Mouse (Mus musculus): ENCODE results near the gene Slc22a15. TPM values are rescaled to one million over a fixed set of nuclear protein-coding genes. Genes with fewer than 3 reads are reported as not detected.

Gene Slc22a15
- total RNA-seq, 2 experiments from 2014 or later = 5.6 to 6.2 TPM

DNA sequence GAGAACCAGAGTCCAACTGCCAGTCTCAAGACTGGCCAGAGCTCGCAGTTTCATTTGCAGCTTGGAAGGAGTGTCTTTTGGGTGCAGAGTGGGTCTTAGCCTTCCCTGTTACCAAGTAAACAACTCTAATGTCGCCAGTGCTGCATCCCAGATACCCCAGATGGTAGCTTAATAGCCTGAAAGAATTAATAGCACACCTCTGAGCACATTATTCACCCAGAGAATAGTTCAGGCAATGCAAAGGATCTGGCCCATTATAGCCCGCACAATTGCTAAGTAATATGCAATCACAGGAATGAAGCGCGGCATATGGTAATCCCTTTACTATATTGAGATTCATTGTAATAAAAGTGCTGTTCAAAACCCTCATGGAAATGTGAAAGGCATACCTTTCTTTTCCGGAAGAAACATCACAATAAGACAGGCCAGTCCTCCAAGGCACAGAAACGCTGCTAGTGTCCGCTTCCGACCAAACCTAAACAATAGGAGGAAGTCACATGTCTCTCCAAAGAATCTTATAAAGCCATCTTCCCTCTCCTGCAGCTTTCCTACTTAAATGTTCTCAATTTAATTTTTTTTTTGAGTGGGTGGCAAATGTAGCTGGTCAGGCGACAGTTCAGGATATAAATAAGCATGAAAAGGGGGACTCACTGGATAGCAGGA, 48.9 kb downstream of the Slc22a15 start:
- DNase-seq = no peak

DNA sequence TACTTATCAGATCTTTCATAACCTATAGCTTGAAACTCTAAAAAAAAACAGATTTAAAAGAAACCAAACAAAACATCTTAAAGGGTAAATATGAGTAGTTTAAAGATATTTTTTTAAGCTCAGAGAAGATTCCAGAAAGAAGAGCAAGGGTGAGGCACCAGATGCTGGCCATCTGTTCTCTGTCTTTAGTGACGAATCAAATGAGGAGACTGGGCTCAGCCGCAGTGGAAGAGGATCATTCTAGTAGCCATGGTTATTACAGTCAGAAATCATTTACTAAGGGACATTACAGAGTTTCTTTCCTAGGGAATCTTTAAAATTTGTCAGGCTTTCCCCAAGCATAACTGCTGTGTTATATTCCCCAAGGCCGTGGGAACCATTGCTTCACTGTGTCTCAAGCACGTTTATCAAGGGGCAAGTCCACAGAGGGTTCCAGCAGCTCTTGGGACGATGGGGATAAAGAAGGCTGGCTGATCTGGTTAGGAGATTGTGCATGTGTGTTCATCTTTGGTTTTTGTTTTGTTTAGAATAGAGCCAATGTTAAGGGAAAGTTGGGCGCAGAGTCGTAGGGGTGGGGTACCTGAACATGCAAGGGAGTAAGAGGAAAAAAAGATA, 51.1 kb downstream of the Slc22a15 start:
- peak; percentile 24 to 31 for DNase-seq
- intact Hi-C loops (cut with DNase I) = no loop called here

More for the DNA sequence above, 48.9 kb downstream of the Slc22a15 start:
- intact Hi-C loops (cut with DNase I) = no loop called here

DNA sequence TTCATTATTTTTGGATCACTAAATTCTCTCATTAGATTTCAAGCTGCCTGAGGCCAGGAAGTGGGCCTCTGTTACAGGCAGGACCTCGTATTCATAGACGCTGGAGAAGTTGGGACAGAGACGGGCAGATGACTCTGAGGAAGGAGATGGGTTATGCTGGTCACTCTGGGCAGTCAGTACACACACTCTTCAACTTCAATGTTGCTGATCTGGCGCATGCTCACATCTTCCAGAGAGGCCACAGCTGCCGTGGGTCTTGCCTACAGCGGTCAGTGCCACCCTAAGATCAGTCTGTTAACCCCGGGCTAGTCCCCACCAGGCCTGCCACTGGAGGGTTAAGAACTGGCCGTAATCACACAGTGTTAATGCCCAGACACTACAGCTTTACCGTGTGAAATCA, 52.3 kb downstream of the Slc22a15 start:
- intact Hi-C loops (cut with DNase I) = no loop called here
- DNase-seq = no peak

DNA sequence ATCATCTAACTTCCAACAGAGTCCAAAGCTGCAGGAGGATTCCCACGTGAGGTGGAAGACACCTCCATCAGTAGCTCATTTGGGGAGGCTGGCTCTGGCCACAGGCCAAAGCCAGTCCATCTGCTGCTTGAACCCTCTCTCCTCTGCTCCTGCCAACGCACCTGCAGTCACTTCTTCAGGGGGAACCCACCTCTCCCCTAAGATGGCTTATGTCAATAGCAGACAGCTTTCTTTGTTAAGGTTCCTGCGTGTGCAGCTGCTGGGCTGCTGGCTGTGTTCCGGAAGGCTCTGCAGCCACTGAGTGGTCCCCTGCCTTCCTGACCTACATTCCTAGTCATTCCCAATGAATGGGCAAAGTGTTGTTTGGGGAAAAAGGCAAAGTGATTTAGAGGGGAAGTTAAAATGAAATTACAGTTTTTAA, 57.2 kb downstream of the Slc22a15 start:
- no peak for DNase-seq
- intact Hi-C loops (cut with DNase I) = no loop called here

DNA sequence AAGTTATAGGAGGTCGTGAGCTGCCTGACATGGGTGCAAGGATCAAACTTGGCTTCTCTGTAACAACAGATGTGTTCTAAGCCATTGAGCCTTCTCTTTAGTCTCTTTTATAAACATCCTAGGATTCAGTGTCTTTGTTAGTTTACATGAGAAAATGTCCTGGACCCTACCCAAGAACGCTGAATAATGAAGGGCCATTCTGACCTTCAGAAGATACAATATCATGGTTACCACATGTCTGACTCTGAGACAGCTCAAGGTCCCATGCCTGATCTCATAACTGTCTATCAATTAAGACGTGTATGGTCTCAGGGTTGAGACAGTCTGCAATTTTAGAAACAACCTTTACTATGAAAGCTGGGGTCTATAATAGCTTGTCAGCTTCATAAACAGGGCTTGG, 62.4 kb downstream of the Slc22a15 start:
- DNase-seq = no peak
- intact Hi-C loops (cut with DNase I) = no loop called here

DNA sequence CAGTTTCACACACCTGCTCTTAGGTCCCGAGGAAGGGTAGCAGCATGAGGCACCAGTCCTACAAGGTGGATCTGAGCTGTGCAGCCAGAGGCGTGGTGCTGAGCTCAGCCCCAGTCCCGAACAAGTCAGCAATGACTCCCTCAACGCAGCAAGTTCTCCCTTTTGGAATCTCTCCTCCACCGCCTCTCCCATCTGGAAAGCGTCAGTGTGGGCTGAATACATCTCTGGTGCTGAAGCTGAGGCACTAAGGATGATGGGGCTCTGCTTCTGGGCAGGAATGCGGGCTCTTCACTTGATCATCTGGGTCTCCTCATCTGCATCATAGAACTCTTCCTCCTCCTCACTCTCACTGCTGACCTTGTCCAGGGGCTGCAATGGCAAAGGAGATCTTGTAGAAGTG, 64.1 kb downstream of the Slc22a15 start:
- no peak for DNase-seq
- intact Hi-C loops (cut with DNase I) = no loop called here

DNA sequence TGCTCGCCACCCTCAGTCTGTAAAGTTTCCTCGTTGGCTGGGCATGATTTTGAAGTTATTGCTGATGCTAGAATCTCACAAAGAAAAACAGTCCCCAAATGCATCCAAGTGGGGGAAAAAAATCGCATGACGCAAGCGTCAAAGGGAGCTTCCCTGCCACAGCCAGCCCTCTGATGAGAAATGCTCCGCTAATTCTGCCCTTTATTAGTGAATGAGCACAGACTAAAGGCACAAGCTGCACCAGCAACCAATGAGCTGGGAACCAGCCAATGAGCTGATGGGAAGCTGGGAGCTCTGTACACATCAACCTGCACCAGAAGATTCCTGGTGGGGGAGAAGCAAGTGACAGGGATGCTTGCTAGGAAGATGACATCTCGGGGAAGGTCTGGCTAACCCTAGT, 64.5 kb downstream of the Slc22a15 start:
- no peak for DNase-seq
- intact Hi-C loops (cut with DNase I) = no loop called here

DNA sequence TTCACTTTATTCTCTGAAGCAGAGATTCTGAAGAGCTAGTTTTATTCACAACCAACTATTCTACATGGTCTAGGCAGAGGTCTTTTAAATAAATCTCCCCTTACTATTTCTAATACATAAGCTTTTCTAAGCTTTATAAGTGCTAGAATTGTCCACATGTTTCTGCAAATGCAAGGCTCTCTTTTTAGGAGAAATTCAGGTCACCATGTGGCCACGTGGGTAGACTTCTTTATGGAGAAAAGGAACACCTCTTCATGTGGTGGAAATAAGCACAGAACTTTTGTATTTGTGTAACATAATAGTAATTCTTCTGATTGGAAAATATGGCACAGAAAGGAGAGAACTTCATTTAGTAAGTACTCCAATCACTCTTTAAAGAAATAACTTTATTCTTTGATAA, 70.2 kb downstream of the Slc22a15 start:
- DNase-seq = no peak
- intact Hi-C loops (cut with DNase I) = no loop called here

DNA sequence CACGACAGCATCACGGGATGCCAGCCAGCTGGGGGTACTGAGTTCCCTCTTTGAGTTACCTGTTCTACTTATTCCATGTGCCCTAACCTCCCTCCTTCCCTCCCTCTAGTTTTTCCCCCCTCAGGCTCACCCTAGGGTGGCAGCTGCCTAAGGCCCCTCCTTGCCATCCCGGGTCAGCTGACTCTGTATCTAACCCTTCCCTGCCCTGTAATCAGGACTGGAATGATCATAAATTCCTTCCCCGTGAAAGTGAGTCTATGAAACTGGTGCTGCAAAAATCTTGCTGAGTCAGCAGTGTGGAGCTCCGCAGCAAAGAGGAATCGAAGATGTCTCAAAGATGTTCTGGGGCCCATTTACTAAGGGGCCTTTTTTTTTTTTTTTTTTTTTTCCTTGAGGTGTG, 72.9 kb downstream of the Slc22a15 start:
- intact Hi-C loops (cut with DNase I) = no loop called here
- no peak for DNase-seq

DNA sequence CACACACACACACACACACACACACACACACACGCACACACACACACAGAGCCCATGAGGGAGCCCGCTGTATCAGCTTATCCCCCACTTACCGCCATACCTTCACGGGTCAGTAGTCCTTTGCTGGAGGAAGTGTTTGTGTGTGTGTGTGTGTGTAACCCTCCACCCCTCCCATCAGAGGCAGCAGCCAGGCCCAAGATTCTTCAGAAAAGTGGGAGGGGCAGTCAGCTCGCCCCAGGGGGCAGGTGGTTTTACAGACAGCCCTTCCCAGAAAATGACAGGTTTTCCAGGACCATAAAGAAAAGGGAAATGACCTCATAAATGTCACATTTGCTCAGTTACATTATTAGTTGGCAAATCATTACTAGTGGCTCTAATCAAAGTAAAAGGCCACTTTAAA, 75.4 kb downstream of the Slc22a15 start, which contains the start of gene Mab21l3:
Mab21l3 (minus strand) TSS at position 144 of the 400 bp plus-strand sequence.
- no peak for DNase-seq
- intact Hi-C loops (cut with DNase I) = no loop called here

DNA sequence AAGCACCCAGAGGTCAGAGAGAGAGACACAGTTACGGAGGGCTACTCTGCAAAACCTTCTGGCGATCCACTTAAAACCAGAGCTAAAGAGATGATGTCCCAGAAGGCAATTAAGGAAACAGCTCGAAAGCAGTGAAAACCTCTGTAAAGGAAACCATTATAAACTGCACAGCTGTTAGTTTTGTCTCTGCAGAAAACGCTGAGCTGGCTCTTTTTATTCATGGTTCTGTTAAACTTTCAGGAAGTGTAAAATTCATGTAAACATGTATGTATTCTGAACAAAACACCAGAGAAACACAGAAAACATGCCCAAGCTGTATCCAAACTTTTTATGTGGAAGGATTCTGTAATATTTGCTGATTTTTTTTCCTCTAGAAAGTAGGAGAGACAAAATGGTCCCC, 78.2 kb downstream of the Slc22a15 start:
- intact Hi-C loops (cut with DNase I) = no loop called here
- DNase-seq = no peak

DNA sequence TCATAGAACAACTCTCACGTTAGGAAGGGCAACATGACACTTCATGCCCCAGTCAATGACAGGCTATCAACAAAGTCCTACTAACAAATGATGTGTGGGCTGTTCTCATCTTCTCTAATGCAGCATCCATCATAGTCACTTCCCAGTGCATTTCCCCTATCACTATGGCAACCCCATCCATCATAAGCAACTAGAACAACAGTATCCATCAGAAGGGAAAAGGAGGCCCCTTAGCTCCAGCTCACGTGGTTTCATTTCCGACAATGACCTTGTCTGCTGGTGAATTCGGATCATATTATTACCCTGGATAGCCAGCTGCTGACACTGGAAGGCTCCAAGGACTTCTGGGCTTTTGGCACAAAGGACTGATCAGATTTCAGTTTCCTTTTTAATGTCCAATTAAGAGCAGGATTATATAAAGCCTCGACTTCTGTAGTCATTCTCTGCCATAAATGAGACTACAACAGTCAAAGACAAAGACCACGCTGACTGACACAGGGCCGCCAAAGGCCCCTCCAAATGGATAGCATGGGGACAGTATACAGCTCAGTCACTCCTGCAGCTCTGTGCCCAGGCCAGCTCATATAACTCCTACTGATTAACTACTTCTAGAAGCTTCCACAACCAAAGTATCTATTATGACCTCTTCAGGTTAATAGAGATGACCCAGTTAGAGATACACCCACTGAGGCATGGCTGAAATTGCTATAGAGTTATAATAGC, 81.7 kb downstream of the Slc22a15 start:
- intact Hi-C loops (cut with DNase I) = no loop called here
- no peak for DNase-seq

DNA sequence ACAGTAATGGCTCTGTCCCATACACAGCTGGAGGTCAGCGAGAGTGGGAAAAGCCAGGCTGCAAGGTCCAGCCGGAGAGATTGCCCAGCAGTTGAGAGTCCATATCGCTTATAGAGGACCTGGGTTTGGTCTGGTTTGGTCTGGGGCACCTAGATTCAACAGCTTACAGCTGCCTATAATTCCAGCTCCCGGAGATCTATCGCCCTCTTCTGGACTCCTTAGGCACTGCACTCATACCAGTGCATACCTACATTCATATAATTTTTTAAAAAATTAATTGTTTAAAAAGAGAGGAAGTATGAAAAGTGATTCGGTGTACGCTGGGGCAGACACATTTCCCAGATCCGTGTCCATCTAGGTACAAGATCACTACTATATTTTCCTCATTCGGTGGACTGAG, 84.9 kb downstream of the Slc22a15 start:
- intact Hi-C loops (cut with DNase I) = no loop called here
- no peak for DNase-seq

DNA sequence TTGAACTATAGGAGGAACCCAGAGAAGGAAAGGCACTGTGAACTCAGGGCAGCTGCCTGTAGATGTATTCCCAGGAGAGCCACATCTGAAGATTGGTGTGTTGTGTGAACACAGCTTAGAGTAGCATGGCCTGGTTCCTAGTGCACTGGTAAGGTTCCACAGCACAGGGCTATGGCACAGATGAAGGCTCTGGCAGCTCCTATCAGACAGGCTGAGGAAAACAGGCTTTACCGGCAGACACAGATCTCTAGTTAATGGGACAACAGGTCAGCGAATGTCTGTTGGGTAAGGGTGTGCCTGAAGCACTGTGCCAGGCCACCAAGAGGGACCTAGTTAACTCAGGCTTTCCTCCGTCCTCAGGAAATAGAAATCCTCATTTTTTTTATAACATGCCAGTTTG, 87.3 kb downstream of the Slc22a15 start:
- intact Hi-C loops (cut with DNase I) = no loop called here
- DNase-seq = no peak

DNA sequence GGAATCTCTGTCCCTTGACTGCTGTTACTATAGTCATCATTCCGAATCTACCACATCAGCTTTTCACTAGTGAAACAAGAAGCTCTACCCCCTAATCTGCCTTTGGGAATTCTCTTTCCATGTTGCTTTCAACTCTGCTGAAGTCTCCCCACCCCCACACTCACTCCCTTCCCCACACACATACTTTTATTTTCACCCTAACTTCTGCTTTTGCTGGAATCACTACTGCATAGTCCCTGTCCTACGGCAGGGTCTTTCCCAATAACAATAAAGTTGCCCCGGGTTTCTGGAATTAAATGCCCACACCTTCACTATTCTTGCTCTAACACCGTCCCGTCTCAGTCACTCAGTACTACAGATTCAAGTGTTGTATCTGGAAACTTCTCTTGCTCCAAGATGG, 87.7 kb downstream of the Slc22a15 start:
- no peak for DNase-seq
- intact Hi-C loops (cut with DNase I) = no loop called here

DNA sequence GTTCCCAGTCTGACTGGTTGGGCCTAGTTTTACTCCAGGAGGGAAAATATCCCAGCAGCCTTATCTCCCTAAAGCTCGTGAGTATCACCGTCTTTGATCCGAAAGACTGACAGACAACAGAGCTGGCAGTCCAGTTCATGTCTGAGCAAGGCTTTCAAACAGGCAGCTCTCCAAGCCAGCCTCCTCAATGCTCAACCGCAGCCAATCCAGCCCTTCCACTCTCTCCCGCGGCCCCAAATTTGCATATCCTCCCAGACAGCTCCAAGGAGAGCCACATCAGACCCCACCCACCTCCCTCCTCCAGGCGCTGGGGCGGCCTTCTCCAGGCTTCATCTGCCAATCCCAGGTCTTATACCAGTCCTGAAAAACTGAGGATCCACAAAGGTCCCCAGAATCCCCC, 88.2 kb downstream of the Slc22a15 start:
- peak; percentile 82 for DNase-seq
- intact Hi-C loops (cut with DNase I) = no loop called here

DNA sequence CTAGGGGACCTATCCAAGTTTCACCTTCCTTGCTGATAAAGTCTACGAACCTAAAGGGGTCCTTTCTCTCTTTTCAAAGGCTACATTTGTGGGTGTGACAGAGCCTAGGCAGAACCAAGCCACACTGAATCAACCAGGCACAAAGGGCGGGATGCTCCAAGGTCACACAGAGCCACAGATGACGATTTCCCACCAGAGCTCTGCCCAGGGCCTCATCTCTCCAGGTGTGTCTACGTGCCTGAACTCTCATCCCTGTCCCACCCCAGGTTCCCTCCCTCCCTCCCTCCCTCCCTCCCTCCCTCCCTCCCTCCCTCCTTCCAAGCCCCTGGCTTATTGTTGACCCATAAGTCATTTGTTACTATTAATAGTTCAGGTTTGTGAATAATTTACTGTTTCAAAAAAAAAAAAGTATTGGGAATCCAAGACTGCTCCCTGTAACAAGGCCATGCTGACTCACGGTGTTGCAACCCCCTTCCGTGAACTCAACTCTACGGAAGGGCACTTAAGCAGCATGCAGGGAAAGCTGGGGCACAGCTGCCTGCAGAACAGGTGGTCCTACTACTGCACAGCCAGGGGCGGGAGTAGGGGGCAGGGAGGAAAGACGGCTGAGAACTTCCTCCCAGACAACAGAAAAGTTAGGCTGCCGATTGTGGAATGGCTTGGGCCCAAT, 92.9 kb downstream of the Slc22a15 start:
- intact Hi-C loops (cut with DNase I) = no loop called here
- DNase-seq = no peak

DNA sequence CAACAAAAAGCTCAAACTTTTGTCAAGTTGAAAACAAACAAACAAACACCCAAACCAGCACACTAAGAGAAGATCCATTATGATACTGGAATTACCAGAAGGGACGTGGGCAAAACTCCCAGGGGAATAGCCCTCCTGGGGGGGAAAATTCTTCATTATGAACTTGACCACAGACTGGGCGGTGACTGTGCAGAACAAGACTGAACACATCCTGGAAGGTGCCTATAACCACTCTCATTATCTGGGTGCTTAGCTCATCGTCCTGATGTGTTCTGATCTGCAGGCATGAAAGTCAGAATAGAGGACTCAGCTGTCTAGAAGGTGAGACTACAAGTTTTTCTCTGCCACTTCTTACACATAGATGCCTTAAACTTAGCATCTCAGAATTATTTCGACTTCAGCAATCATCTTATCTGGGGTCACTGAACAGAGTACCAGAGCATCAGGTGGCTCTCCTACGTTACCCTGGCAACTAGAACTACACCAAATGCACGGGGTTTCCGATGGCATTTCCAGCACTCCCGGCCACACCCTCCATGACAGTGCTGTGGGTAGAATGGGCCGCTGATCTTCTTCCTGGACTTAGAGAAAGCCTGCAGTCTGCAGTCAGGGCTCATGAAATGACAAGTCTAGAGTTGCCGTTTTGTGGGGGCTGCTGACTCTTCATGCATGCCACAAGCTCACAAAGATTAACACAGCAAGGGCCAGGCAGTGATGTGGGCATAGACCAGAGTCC, 94.2 kb downstream of the Slc22a15 start:
- DNase-seq = no peak
- intact Hi-C loops (cut with DNase I) = no loop called here

DNA sequence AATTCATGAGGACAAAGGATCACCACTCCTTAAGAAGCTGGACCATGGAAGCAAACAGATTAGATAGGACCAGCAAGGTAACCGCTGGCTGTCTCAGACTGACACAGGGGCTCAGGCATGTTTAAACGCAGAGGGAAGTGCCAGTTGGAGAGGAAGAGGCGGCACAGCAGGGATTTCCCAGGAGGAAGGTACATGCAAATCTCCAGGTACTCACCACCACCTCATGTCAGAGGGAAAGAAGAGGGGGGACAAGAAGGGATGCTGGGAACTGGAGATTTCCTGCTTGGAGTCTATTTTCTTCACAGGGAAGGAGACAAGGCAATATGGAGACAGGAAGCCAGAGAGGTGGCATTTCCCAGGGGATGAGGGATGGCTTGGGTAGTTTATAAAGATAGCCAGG, 95.7 kb downstream of the Slc22a15 start:
- DNase-seq = no peak
- intact Hi-C loops (cut with DNase I) = no loop called here

DNA sequence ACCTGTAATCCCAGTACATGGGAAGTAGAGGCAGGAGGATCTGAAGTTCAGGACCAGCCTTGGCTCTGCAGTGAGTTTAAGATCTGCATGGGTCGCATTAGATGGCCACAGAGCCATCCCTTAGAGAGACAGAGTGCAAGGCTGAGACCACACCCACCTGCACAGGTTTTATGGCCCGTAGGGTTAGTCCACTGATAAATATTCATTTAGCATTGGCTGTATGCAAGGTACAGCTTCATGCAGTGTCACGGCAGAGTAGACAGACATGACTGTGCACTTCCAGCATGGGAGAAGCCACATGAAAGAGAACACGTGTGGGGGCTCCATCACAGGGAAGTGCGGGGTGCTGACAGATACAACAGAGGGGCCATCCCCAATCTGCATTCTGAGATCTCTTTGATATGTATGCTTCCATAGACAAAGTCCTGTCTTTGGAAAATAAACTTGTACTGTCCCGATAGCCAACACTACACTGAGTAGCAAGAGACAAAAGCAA, 97.0 kb downstream of the Slc22a15 start:
- DNase-seq = no peak
- intact Hi-C loops (cut with DNase I) = no loop called here

DNA sequence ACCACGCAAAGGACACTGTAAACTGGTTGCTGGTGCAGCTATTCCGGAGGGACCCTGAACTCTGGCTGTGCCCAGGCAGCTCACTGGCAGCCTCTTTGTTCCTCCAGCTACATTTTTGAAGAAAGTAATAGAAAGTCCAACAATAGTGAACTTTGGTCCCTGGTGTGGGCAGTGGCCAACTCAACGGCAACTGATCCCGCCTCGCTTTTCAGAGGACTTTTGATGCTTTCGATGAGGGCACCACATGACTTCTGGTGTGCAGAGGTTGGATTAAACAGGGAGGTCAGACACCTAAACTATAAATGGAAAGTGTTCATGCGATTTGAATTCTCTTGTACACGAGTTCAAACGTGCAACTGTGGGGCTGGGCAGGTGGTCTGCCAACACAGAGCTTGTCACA, 99.9 kb downstream of the Slc22a15 start:
- no peak for DNase-seq
- intact Hi-C loops (cut with DNase I) = no loop called here
